Mouse (Mus musculus) ES-Bruce4 (cell line): ENCODE results near the gene Leng1. TPM values are rescaled to one million over a fixed set of nuclear protein-coding genes. Genes with fewer than 3 reads are reported as not detected.
A peak's percentile ranks its signal among the peaks of the same experiment; 100 is the strongest.

Experiments used
- H3K27ac ChIP-seq: 2 replicates; pipeline ENCODE4 v1.5.1; 2012; ENCODE audit warnings: low read length, inconsistent platforms; ENCODE audit not compliant: insufficient read depth
- H3K27me3 ChIP-seq: 2 replicates; pipeline ENCODE4 v1.6.1; 2012; ENCODE audit warnings: mild to moderate bottlenecking, low read length, inconsistent platforms; ENCODE audit not compliant: control insufficient read depth, poor library complexity, insufficient read depth, severe bottlenecking
- H3K36me3 ChIP-seq: 2 replicates; pipeline ENCODE4 v1.6.1; 2012; ENCODE audit warnings: inconsistent platforms, mild to moderate bottlenecking, low read length, moderate library complexity; ENCODE audit not compliant: control insufficient read depth, poor library complexity, insufficient read depth, severe bottlenecking
- H3K4me1 ChIP-seq: one replicate; pipeline ENCODE4 v1.8.1; 2011; ENCODE audit warnings: low read length; ENCODE audit not compliant: control insufficient read depth, insufficient read depth
- H3K4me3 ChIP-seq: 2 replicates; pipeline ENCODE4 v1.5.1; 2011; ENCODE audit warnings: low read depth, mild to moderate bottlenecking, low read length
- H3K9ac ChIP-seq: 2 replicates; pipeline ENCODE4 v1.6.1; 2012; ENCODE audit warnings: low read depth, mild to moderate bottlenecking, inconsistent platforms; ENCODE audit not compliant: poor library complexity, severe bottlenecking
- H3K9me3 ChIP-seq: replicated peaks from 2 replicates; pipeline ENCODE4 v1.6.1; 2012; ENCODE audit warnings: mild to moderate bottlenecking, low read length, inconsistent platforms; ENCODE audit not compliant: control insufficient read depth, poor library complexity, insufficient read depth, severe bottlenecking
- CTCF ChIP-seq: IDR thresholded peaks from one replicate; pipeline ENCODE4 v1.8.1; 2011; ENCODE audit warnings: low read depth, low read length
- EP300 ChIP-seq: IDR thresholded peaks from 2 replicates; pipeline ENCODE4 v1.6.1; 2011; ENCODE audit warnings: low read depth, low read length; ENCODE audit not compliant: insufficient read depth
- POLR2A ChIP-seq: IDR thresholded peaks from one replicate; pipeline ENCODE4 v1.8.1; 2011; ENCODE audit warnings: low read length; ENCODE audit not compliant: insufficient read depth
- polyA plus RNA-seq: library from polyadenylated mRNA; stranded (reverse); fragments of >200 nt; gene quantifications from 2 replicates; pipeline ENCODE4 v1.2.4, GENCODE M21; 2011; ENCODE audit warnings: low read depth; ENCODE audit not compliant: missing spikeins, insufficient read depth, insufficient read length

Gene Leng1
- polyA plus RNA-seq, 1 experiment = 8.3 TPM

DNA sequence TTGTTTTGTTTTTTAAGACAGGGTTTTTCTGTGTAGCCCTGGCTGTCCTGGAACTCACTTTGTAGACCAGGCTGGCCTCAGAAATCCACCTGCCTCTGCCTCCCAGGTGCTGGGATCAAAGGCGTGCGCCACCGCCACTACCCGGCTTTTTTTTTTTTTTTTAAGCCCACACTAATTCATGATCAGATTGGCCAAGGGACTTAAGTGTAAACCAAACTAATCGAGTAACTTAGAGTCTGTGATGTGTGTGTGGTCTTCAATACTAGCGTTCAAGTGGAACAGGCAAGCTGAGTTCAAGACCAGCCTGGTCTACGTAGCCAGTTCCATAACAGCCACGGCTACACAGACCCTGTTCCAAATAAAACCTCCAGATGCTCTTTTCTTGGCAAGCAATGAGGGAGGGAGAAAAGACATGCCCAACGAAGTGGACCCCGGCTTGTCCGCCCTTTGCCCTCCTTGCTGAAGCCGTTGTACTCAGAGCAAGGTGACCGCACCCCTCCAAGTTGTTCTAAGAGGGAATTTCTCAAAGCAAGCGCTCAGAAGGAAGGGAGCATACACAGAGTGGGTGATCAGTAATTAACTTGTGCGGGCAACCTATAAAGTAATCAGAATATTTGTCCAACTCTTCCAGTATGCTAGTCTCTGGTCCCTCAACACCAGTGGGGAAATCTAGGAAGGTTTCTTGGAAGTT, 971 bp downstream of the Leng1 start:
- peaks cover 36% of the 10 kb centered on the region for H3K36me3 ChIP-seq
- H3K4me1 ChIP-seq = no peaks in the 10 kb centered on the region
- H3K27me3 ChIP-seq = no peaks in the 10 kb centered on the region
- TF ChIP-seq EP300 (no peak), CTCF (no peak), POLR2A (no peak)
- H3K27ac ChIP-seq = no peak overlapping the region; the same call in 1 of the 2 replicates
- peak overlapping the region; percentile 77 for H3K4me3 ChIP-seq
- H3K9me3 ChIP-seq = no peaks in the 10 kb centered on the region
- H3K9ac ChIP-seq = peak overlapping the region; percentile 40

DNA sequence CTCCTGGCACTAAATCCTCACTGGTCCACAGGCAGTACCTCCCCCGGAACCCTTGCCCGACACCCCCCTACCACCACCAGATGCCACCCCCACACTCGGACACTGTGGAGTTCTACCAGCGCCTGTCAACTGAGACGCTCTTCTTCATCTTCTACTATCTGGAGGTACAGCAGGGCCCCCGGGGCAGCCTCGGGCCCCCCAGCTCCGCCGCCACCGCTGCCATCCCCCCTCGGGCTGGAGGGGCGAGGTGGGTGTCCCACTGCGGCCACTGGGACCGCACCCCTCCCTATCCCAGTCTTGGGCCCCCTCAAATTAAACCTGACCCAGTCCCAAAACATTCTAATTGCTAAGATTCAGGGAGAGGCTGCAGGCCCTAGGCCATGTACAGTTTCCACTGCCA, 7.1 kb downstream of the Leng1 start:
- Histone ChIP-seq H3K27ac (no peak overlapping the region), H3K4me3 (no peak overlapping the region), H3K9ac (no peak overlapping the region), H3K27me3 (no peaks in the 10 kb centered on the region), H3K4me1 (no peaks in the 10 kb centered on the region), H3K36me3 (peaks cover 94% of the 10 kb centered on the region), H3K9me3 (no peaks in the 10 kb centered on the region)
- TF ChIP-seq CTCF (no peak), EP300 (no peak), POLR2A (no peak)

- H3K27me3 ChIP-seq = no peaks in the 10 kb centered on the region
- no peak for TF ChIP-seq EP300
- TF ChIP-seq POLR2A = no peak
- TF ChIP-seq CTCF = no peak
- no peak overlapping the region for H3K4me3 ChIP-seq
- H3K4me1 ChIP-seq = no peaks in the 10 kb centered on the region
- H3K9me3 ChIP-seq = no peaks in the 10 kb centered on the region
- H3K9ac ChIP-seq = no peak overlapping the region
- no peak overlapping the region for H3K27ac ChIP-seq
- peaks cover 97% of the 10 kb centered on the region for H3K36me3 ChIP-seq
Measured at GRCm38 (mm10) chr7:3656966-3657365, 8.7 kb downstream of the Leng1 start.

- no peaks in the 10 kb centered on the region for H3K9me3 ChIP-seq
- H3K27me3 ChIP-seq = no peaks in the 10 kb centered on the region
- H3K9ac ChIP-seq = peak overlapping the region; percentile 99
- no peaks in the 10 kb centered on the region for H3K4me1 ChIP-seq
- no peak overlapping the region for H3K27ac ChIP-seq
- H3K36me3 ChIP-seq = peaks cover 29% of the 10 kb centered on the region
- H3K4me3 ChIP-seq = peak overlapping the region; percentile 90
- TF ChIP-seq EP300 = no peak
- no peak for TF ChIP-seq CTCF
- no peak for TF ChIP-seq POLR2A
Measured at GRCm38 (mm10) chr7:3646641-3647040, 19.0 kb downstream of the Leng1 start.

DNA sequence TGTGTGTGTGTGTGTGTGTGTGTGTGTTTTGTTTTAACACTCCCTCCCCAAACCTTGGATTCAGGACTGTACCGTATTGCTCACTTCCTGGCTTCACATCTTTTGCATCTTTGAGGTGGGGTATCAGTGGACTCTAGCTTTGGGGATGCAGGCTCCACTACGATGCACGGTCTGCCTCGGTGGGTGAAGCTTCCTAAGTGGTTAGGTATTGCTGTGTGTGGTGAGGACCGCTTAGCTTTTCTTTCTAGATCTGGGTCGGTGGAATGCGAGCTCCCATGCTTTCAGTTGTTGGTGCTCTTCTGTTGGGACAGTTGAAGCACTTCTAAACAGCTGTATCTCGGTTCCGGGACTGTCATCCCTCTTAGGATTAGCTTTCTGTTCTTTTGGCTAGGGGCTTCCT, 19.5 kb downstream of the Leng1 start:
- no peak for TF ChIP-seq POLR2A
- H3K36me3 ChIP-seq = peaks cover 28% of the 10 kb centered on the region
- peak overlapping the region; percentile 90 for H3K4me3 ChIP-seq
- H3K27ac ChIP-seq = no peak overlapping the region
- no peaks in the 10 kb centered on the region for H3K27me3 ChIP-seq
- H3K4me1 ChIP-seq = no peaks in the 10 kb centered on the region
- H3K9ac ChIP-seq = peak overlapping the region; percentile 99
- H3K9me3 ChIP-seq = no peaks in the 10 kb centered on the region

GRCm38 (mm10) chr7:3645488-3646025, 20.1 kb downstream of the Leng1 start:
- peak overlapping the region; percentile 90 for H3K4me3 ChIP-seq
- peak overlapping the region; percentile 99 for H3K9ac ChIP-seq
- peak overlapping the region; percentile 48 for H3K27ac ChIP-seq
- H3K36me3 ChIP-seq = peaks cover 28% of the 10 kb centered on the region
- TF ChIP-seq CTCF = no peak
- H3K9me3 ChIP-seq = no peaks in the 10 kb centered on the region
- H3K27me3 ChIP-seq = no peaks in the 10 kb centered on the region
- H3K4me1 ChIP-seq = no peaks in the 10 kb centered on the region
